Mouse (Mus musculus) spleen, adult 2 months (tissue): ENCODE data around the gene Pbld2.

Source experiments
- CTCF ChIP-seq: fragments of 200-500 bp; IDR thresholded peaks from 2 replicates; pipeline ENCODE4 v1.5.1; 2011; ENCODE audit warnings: mild to moderate bottlenecking, inconsistent platforms; ENCODE audit not compliant: insufficient read depth, insufficient read length, insufficient replicate concordance; ENCODE audit errors: extremely low read depth
- POLR2A ChIP-seq: fragments of 200-500 bp; IDR thresholded peaks from 2 replicates; pipeline ENCODE4 v1.6.1; 2011; ENCODE audit warnings: low read depth, low read length, inconsistent platforms

DNA sequence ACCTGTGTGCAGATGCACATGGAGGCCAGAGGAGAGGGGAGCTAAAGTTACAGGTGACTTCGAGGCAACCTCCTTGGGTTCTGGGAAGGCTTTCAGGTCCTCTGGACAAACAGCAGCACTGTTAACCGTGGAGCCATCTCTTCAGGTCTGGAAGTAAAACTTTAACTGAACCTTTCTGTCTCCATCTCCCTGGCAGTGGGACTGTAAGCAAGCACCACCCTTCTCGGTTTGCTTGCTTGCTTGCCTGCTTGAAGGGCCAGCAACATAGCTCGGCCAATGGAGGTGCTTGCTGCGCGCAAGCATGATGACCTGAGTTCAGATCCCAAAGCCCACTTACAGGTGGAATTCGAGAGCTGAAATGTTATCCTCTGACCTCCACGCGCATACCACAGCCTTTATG is 40.4 kb downstream of the Pbld2 start:
- TF ChIP-seq CTCF = no peak
- TF ChIP-seq POLR2A = no peak
